Mouse (Mus musculus) kidney, postnatal 0 days (tissue): ENCODE measurements around the gene Sbsn. TPM values are rescaled to one million over a fixed set of nuclear protein-coding genes. Genes with fewer than 3 reads are reported as not detected.

Experiments used
- ATAC-seq: fragments of 200-750 bp; cut with Nextera tagmentation; replicated peaks from 2 replicates; pipeline ENCODE4 v1.8.0; 2017; ENCODE audit warnings: low read depth, moderate number of reproducible peaks, moderate TSS enrichment, moderate library complexity; ENCODE audit not compliant: low FRiP score
- DNase-seq: peaks from one replicate; pipeline ENCODE4 v3.0.0-alpha.2; 2016; ENCODE audit warnings: low spot score
- H3K27ac ChIP-seq: fragments of 300-500 bp; sonication (generic); 2 replicates; pipeline ENCODE4 v1.5.1; 2014; ENCODE audit warnings: mild to moderate bottlenecking
- H3K27me3 ChIP-seq: fragments of 300-500 bp; sonication (generic); 2 replicates; pipeline ENCODE4 v1.6.1; 2014; ENCODE audit warnings: low read length, mixed read lengths; ENCODE audit not compliant: insufficient read depth
- H3K36me3 ChIP-seq: fragments of 300-500 bp; sonication (generic); 2 replicates; pipeline ENCODE4 v1.6.1; 2014; ENCODE audit warnings: low read length, mixed read lengths; ENCODE audit not compliant: insufficient read depth
- H3K4me1 ChIP-seq: fragments of 300-500 bp; sonication (generic); replicated peaks from 2 replicates; pipeline ENCODE4 v1.6.1; 2014; ENCODE audit warnings: antibody characterized with exemption, low read length, mixed read lengths; ENCODE audit not compliant: insufficient read depth
- H3K4me2 ChIP-seq: fragments of 300-500 bp; sonication (generic); 2 replicates; pipeline ENCODE4 v1.6.1; 2014; ENCODE audit warnings: mild to moderate bottlenecking, low read length, moderate library complexity, mixed read lengths
- H3K4me3 ChIP-seq: fragments of 300-500 bp; sonication (generic); replicated peaks from 2 replicates; pipeline ENCODE4 v1.5.1; 2014; ENCODE audit warnings: low read depth, low read length
- H3K9ac ChIP-seq: fragments of 300-500 bp; sonication (generic); 2 replicates; pipeline ENCODE4 v1.6.1; 2014; ENCODE audit warnings: low read depth, low read length
- H3K9me3 ChIP-seq: fragments of 300-500 bp; sonication (generic); replicated peaks from 2 replicates; pipeline ENCODE4 v1.6.1; 2016; ENCODE audit warnings: low read length, inconsistent platforms, mixed read lengths
- CTCF ChIP-seq: IDR thresholded peaks from 2 replicates; pipeline ENCODE4 v1.5.1; 2016; ENCODE audit warnings: antibody characterized with exemption, low read depth, mild to moderate bottlenecking, moderate library complexity
- WGBS: fragments of 180-500 bp; shearing (Covaris S2); extraction: QIAGEN DNeasy Blood & Tissue Kit; methylation state at CpG from one replicate; pipeline ENCODE4 v1.1.7; 2014; 5-methylcytosine and 5-hydroxymethylcytosine counted together
- polyA plus RNA-seq: library from polyadenylated mRNA; unstranded; fragments of >200 nt; fragmentation: Nextera tagmentation; extraction: Ambion mirVana; gene quantifications from 2 replicates; pipeline ENCODE4 v1.2.1, GENCODE M21; 2015

Sbsn gene
- 2.4 and 2.5 TPM in 2 replicates for polyA plus RNA-seq

GRCm38 (mm10) chr7:30751086-30751669, at the start of gene Sbsn:
Gene Sbsn, plus strand, starts transcription at chr7:30751471.
- no peak within 1 kb of the TSS for H3K4me2 ChIP-seq
- no peaks in the 10 kb centered on the region for H3K27me3 ChIP-seq
- H3K27ac ChIP-seq: 0 out of 2 replicates have a peak within 1 kb of the TSS, but pooled peaks have one; percentile 42
- H3K4me1 ChIP-seq: 0 out of 2 replicates have a peak, but pooled peaks cover 4% of the 10 kb centered on the region
- WGBS: 29% methylated on average over 5 of the region's 5 CpGs
- no peak within 1 kb of the TSS for H3K4me3 ChIP-seq
- DNase-seq (peak; percentile 27), ATAC-seq (peak; percentile 27; the same call in 1 of the 2 replicates)
- H3K9me3 ChIP-seq: no peaks in the 10 kb centered on the region
- H3K9ac ChIP-seq: no peak within 1 kb of the TSS
- TF ChIP-seq CTCF: no peak
- no peaks in the 10 kb centered on the region for H3K36me3 ChIP-seq

GRCm38 (mm10) chr7:30706214-30706882, 44.9 kb upstream of the Sbsn start:
- no peak overlapping the region for H3K4me2 ChIP-seq
- H3K9ac ChIP-seq: no peak overlapping the region
- TF ChIP-seq CTCF: no peak
- no peaks in the 10 kb centered on the region for H3K36me3 ChIP-seq
- no peaks in the 10 kb centered on the region for H3K9me3 ChIP-seq
- no peak overlapping the region for H3K27ac ChIP-seq
- WGBS: 77% methylated on average over 8 of the region's 8 CpGs
- no peaks in the 10 kb centered on the region for H3K27me3 ChIP-seq
- DNase-seq (no peak), ATAC-seq (no peak)
- no peak overlapping the region for H3K4me3 ChIP-seq
- no peaks in the 10 kb centered on the region for H3K4me1 ChIP-seq

- no peak for DNase-seq
- no peaks in the 10 kb centered on the region for H3K9me3 ChIP-seq
- H3K27me3 ChIP-seq: no peaks in the 10 kb centered on the region
- H3K9ac ChIP-seq: no peak overlapping the region
- no peak overlapping the region for H3K4me3 ChIP-seq
- H3K27ac ChIP-seq: no peak overlapping the region
- TF ChIP-seq CTCF: no peak
- 81% methylated on average over 1 of the region's 1 CpGs for WGBS
- no peaks in the 10 kb centered on the region for H3K4me1 ChIP-seq
- no peaks in the 10 kb centered on the region for H3K36me3 ChIP-seq
- no peak for ATAC-seq
- no peak overlapping the region for H3K4me2 ChIP-seq
These were observed 43.8 kb upstream of the Sbsn start for GRCm38 (mm10) chr7:30707441-30707840.

GRCm38 (mm10) chr7:30711942-30712341, 39.3 kb upstream of the Sbsn start, which contains the start of gene Atp4a:
Gene Atp4a, plus strand, starts transcription at chr7:30712209.
- ATAC-seq (0 out of 2 replicates have a peak, but pooled peaks have one; percentile 40), DNase-seq (no peak)
- Histone ChIP-seq H3K27me3 (peaks cover 5% of the 10 kb centered on the region; the same call in 1 of the 2 replicates), H3K9me3 (no peaks in the 10 kb centered on the region), H3K27ac (no peak within 1 kb of the TSS), H3K4me3 (no peak within 1 kb of the TSS), H3K36me3 (no peaks in the 10 kb centered on the region), H3K4me1 (no peaks in the 10 kb centered on the region; the same call in 1 of the 2 replicates), H3K9ac (no peak within 1 kb of the TSS), H3K4me2 (no peak within 1 kb of the TSS)
- TF ChIP-seq CTCF: no peak
- WGBS: 67% methylated on average over 3 of the region's 3 CpGs

- Histone ChIP-seq H3K27ac (no peak overlapping the region), H3K36me3 (no peaks in the 10 kb centered on the region), H3K4me2 (peak overlapping the region; percentile 61), H3K9me3 (no peaks in the 10 kb centered on the region), H3K9ac (0 out of 2 replicates have a peak overlapping the region, but pooled peaks have one; percentile 1), H3K4me1 (peaks cover 2% of the 10 kb centered on the region), H3K27me3 (peaks cover 5% of the 10 kb centered on the region; the same call in 1 of the 2 replicates), H3K4me3 (peak overlapping the region; percentile 28)
- ATAC-seq: peak; percentile 91
- no peak for TF ChIP-seq CTCF
- peak; percentile 87 for DNase-seq
- 2% methylated on average over 43 of the region's 43 CpGs for WGBS
These were observed 34.1 kb upstream of the Sbsn start for GRCm38 (mm10) chr7:30717006-30717715.

GRCm38 (mm10) chr7:30717716-30718046, 33.6 kb upstream of the Sbsn start:
- no peaks in the 10 kb centered on the region for H3K9me3 ChIP-seq
- peaks cover 5% of the 10 kb centered on the region; the same call in 1 of the 2 replicates for H3K27me3 ChIP-seq
- DNase-seq (no peak), ATAC-seq (no peak)
- peak overlapping the region; percentile 28 for H3K4me3 ChIP-seq
- peaks cover 2% of the 10 kb centered on the region for H3K4me1 ChIP-seq
- H3K27ac ChIP-seq: no peak overlapping the region
- H3K4me2 ChIP-seq: peak overlapping the region; percentile 61
- no peak for TF ChIP-seq CTCF
- H3K36me3 ChIP-seq: no peaks in the 10 kb centered on the region
- 10% methylated on average over 14 of the region's 14 CpGs for WGBS
- H3K9ac ChIP-seq: 0 out of 2 replicates have a peak overlapping the region, but pooled peaks have one; percentile 1
